In genomic region chr14:60358347-60358746, GRCm38 (mm10) we compare ENCODE assay signal across 14 mouse cellular contexts. TPM values are rescaled to one million over a fixed set of nuclear protein-coding genes. Genes with fewer than 3 reads are reported as not detected.
"Had no signal": no experiment of that assay in that cellular context is flagged by ENCODE, and none has a peak within 500 bp of the region (broad histone marks: within the 10 kb centered on the region; RNA-seq: fewer than 3 reads in every experiment).

No protein-coding gene starts in this region.

- H3K27ac ChIP-seq: intestine, embryonic 15.5 days; kidney, embryonic 15.5 days; limb, embryonic 10.5 days; liver, embryonic 15.5 days; macrophage; midbrain, embryonic 12.5 days; stomach, postnatal 0 days had no signal

- H3K27me3 ChIP-seq: intestine, embryonic 15.5 days; kidney, embryonic 15.5 days; liver, embryonic 15.5 days; megakaryocyte, embryonic 14.5 days; midbrain, embryonic 12.5 days had no signal

- H3K4me1 ChIP-seq: intestine, embryonic 15.5 days; kidney, embryonic 15.5 days; liver, embryonic 15.5 days; megakaryocyte, embryonic 14.5 days had no signal

- ATAC-seq: intestine, embryonic 15.5 days; lung, postnatal 0 days had no signal

- DNase-seq: kidney, adult 2 months; kidney, postnatal 14 days; lung, adult 2 months; thymus, postnatal 36 days had no signal

- H3K9me3 ChIP-seq: intestine, embryonic 15.5 days; kidney, embryonic 15.5 days; limb, embryonic 10.5 days; liver, embryonic 15.5 days; megakaryocyte, embryonic 14.5 days; midbrain, embryonic 12.5 days had no signal

- H3K36me3 ChIP-seq: intestine, embryonic 15.5 days; kidney, embryonic 15.5 days; limb, embryonic 10.5 days; liver, embryonic 15.5 days; midbrain, embryonic 12.5 days had no signal

- H3K9ac ChIP-seq: intestine, embryonic 15.5 days; kidney, embryonic 15.5 days; liver, embryonic 15.5 days; midbrain, embryonic 12.5 days had no signal

- H3K4me3 ChIP-seq: intestine, embryonic 15.5 days; kidney, embryonic 15.5 days; limb, embryonic 10.5 days; liver, embryonic 15.5 days; megakaryocyte, embryonic 14.5 days; midbrain, embryonic 12.5 days had no signal

- H3K4me2 ChIP-seq: intestine, embryonic 15.5 days; kidney, embryonic 15.5 days; liver, embryonic 11.5 days; liver, embryonic 15.5 days; midbrain, embryonic 12.5 days had no signal

RNA-seq across cellular contexts. Expression of gene Amer2, which starts 14.7 kb away (rescaled TPM):
- polyA plus RNA-seq: macrophage had no signal
